14 mouse cellular contexts compared by ENCODE assay signal in the genomic region with DNA sequence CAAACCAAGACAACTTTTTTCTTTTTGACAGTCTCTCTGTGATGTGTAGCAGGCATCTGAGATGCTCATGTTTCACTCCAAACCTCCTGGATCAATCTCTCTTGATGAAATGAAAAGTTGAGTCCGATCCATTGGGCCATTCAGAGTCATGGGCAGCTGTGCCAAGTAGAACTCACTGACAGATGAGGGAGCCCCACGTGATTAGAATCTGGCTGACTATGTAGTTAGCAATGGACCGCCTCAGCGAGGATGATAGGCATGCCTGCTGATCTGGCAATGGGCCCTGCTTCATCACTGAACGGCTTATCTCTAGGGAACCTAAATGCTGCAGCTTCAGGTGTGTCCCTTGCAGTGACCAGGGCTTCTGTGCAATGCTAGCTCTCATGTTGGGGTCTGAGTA. TPM values are rescaled to one million over a fixed set of nuclear protein-coding genes. Genes with fewer than 3 reads are reported as not detected.
A peak's percentile ranks its signal among the peaks of the same experiment; 100 is the strongest.
DNase-seq lines count a peak whose midpoint lies in the region; ATAC-seq and TF ChIP-seq lines count a peak whose summit lies in the region.
"Had no signal": no experiment of that assay in that cellular context is flagged by ENCODE, and none has a peak within 500 bp of the region (broad histone marks: within the 10 kb centered on the region; RNA-seq: fewer than 3 reads in every experiment).

No protein-coding gene starts in this region.

- no peak overlapping the region for H3K27ac ChIP-seq in forebrain, postnatal 0 days (ENCODE audit: low read depth, low read length)
- H3K27ac ChIP-seq in forebrain, embryonic 10.5 days, result no peak overlapping the region
- no peak overlapping the region for H3K27ac ChIP-seq in liver, adult 2 months (replicated peaks; ENCODE audit: insufficient read depth, low read depth, low read length)
- no peak overlapping the region for H3K27ac ChIP-seq in liver, postnatal 0 days (ENCODE audit: low read depth)
- H3K27ac ChIP-seq: embryonic facial prominence, embryonic 12.5 days; kidney, postnatal 0 days; liver, embryonic 14.5 days; macrophage; midbrain, embryonic 13.5 days; neural tube, embryonic 12.5 days had no signal

- no peak overlapping the region for H3K9ac ChIP-seq in forebrain, postnatal 0 days
- no peak overlapping the region for H3K9ac ChIP-seq in liver, adult 2 months (ENCODE audit: low read depth, low read length)
- no peak overlapping the region for H3K9ac ChIP-seq in liver, postnatal 0 days (replicated peaks)
- H3K9ac ChIP-seq: embryonic facial prominence, embryonic 12.5 days; liver, embryonic 14.5 days; midbrain, embryonic 13.5 days; neural tube, embryonic 12.5 days had no signal

- no peaks in the 10 kb centered on the region for H3K36me3 ChIP-seq in forebrain, postnatal 0 days (ENCODE audit: insufficient read depth)
- no peaks in the 10 kb centered on the region for H3K36me3 ChIP-seq in forebrain, embryonic 10.5 days (replicated peaks)
- no peaks in the 10 kb centered on the region for H3K36me3 ChIP-seq in liver, adult 2 months (ENCODE audit: control insufficient read depth, insufficient read depth, low read length)
- no peaks in the 10 kb centered on the region for H3K36me3 ChIP-seq in liver, postnatal 0 days (replicated peaks; ENCODE audit: insufficient read depth, low read length)
- H3K36me3 ChIP-seq: embryonic facial prominence, embryonic 12.5 days; midbrain, embryonic 13.5 days; neural tube, embryonic 12.5 days had no signal

- no peak for TF ChIP-seq CTCF in forebrain, postnatal 0 days (IDR thresholded peaks at IDR 0.05; ENCODE audit: low read depth)
- TF ChIP-seq CTCF in liver, adult 2 months (IDR thresholded peaks at IDR 0.05; ENCODE audit: low read depth, low read length), result no peak
- TF ChIP-seq CTCF in liver, postnatal 0 days (IDR thresholded peaks at IDR 0.05; ENCODE audit: low read depth), result no peak

- 56% methylated on average over 5 of the region's 5 CpGs for WGBS in forebrain, postnatal 0 days
- WGBS in forebrain, embryonic 10.5 days, result 85% methylated on average over 5 of the region's 5 CpGs
- 60% methylated on average over 5 of the region's 5 CpGs for WGBS in liver, adult 2 months
- 67% methylated on average over 5 of the region's 5 CpGs for WGBS in liver, postnatal 0 days (ENCODE audit: insufficient replicate concordance)

- H3K4me3 ChIP-seq in forebrain, postnatal 0 days (ENCODE audit: low read depth, low read length), result no peak overlapping the region
- H3K4me3 ChIP-seq in forebrain, embryonic 10.5 days, result no peak overlapping the region
- H3K4me3 ChIP-seq in liver, adult 2 months (ENCODE audit: insufficient read depth, low read depth, low read length), result no peak overlapping the region
- no peak overlapping the region for H3K4me3 ChIP-seq in liver, postnatal 0 days (ENCODE audit: low read depth, low read length)
- H3K4me3 ChIP-seq: embryonic facial prominence, embryonic 12.5 days; midbrain, embryonic 13.5 days; neural tube, embryonic 12.5 days had no signal

- TF ChIP-seq EP300 in liver, postnatal 0 days (IDR thresholded peaks at IDR 0.05; ENCODE audit: low read depth), result no peak

- H3K79me2 ChIP-seq in liver, adult 2 months (ENCODE audit: control insufficient read depth, insufficient read depth, low read length), result no peaks in the 10 kb centered on the region

- H3K4me1 ChIP-seq in forebrain, postnatal 0 days (ENCODE audit: insufficient read depth), result no peaks in the 10 kb centered on the region
- peaks cover 35% of the 10 kb centered on the region for H3K4me1 ChIP-seq in forebrain, embryonic 10.5 days
- peaks cover 2% of the 10 kb centered on the region; the same call in 1 of the 2 replicates for H3K4me1 ChIP-seq in liver, adult 2 months (ENCODE audit: control insufficient read depth, insufficient read depth, low read length)
- no peaks in the 10 kb centered on the region for H3K4me1 ChIP-seq in liver, postnatal 0 days (ENCODE audit: insufficient read depth)

- H3K9me3 ChIP-seq in forebrain, postnatal 0 days (ENCODE audit: low read length), result no peaks in the 10 kb centered on the region
- H3K9me3 ChIP-seq in forebrain, embryonic 10.5 days, result no peaks in the 10 kb centered on the region
- no peaks in the 10 kb centered on the region for H3K9me3 ChIP-seq in liver, postnatal 0 days (ENCODE audit: low read length)
- H3K9me3 ChIP-seq: embryonic facial prominence, embryonic 12.5 days; midbrain, embryonic 13.5 days; neural tube, embryonic 12.5 days had no signal

- ATAC-seq in forebrain, postnatal 0 days, result no peak
- ATAC-seq in liver, postnatal 0 days, result no peak
- ATAC-seq: midbrain, embryonic 13.5 days had no signal

- peak; percentile 10 for DNase-seq in forebrain, postnatal 0 days
- DNase-seq in forebrain, embryonic 10.5 days (ENCODE audit: extremely low spot score, low spot score), result no peak
- peak; percentile 33 for DNase-seq in liver, adult 2 months (ENCODE audit: extremely low read depth, low read depth, low spot score)
- no peak for DNase-seq in liver, postnatal 0 days
- DNase-seq in cerebellum, postnatal 14 days, result peak; percentile 43 to 45
- peak; percentile 48 to 57 for DNase-seq in right cerebral cortex, postnatal 10 days (ENCODE audit: low spot score in 2 of 2)
- DNase-seq in thymus, postnatal 25 days, result no peak

- H3K4me2 ChIP-seq in forebrain, postnatal 0 days (ENCODE audit: low read depth), result no peak overlapping the region
- H3K4me2 ChIP-seq in liver, postnatal 0 days (ENCODE audit: low read depth, low read length), result no peak overlapping the region
- H3K4me2 ChIP-seq: embryonic facial prominence, embryonic 12.5 days; midbrain, embryonic 13.5 days; neural tube, embryonic 12.5 days had no signal

- no peaks in the 10 kb centered on the region for H3K27me3 ChIP-seq in forebrain, postnatal 0 days (ENCODE audit: insufficient read depth, low read length)
- peaks cover 9% of the 10 kb centered on the region; the same call in 1 of the 2 replicates for H3K27me3 ChIP-seq in forebrain, embryonic 10.5 days (ENCODE audit: poor library complexity, severe bottlenecking)
- H3K27me3 ChIP-seq in liver, adult 2 months (ENCODE audit: control insufficient read depth, insufficient read depth, low read length), result no peaks in the 10 kb centered on the region
- no peaks in the 10 kb centered on the region; the same call in 1 of the 2 replicates for H3K27me3 ChIP-seq in liver, postnatal 0 days (ENCODE audit: insufficient read depth, low read length)
- H3K27me3 ChIP-seq: embryonic facial prominence, embryonic 12.5 days; midbrain, embryonic 13.5 days; neural tube, embryonic 12.5 days had no signal

- no peak for TF ChIP-seq POLR2A in liver, adult 2 months (IDR thresholded peaks at IDR 0.05; ENCODE audit: extremely low read depth, insufficient read depth, low read length)

RNA-seq across cellular contexts. Expression of a gene that starts 3.7 kb away (rescaled TPM):
- 6.3 and 10.7 TPM in 2 replicates for total RNA-seq in forebrain, postnatal 0 days (2014; rRNA removed)
- 2.0 and 4.3 TPM in 2 replicates for polyA plus RNA-seq in forebrain, postnatal 0 days (2015; fragmentation: Nextera tagmentation; extraction: Ambion mirVana)
- polyA plus RNA-seq in forebrain, embryonic 10.5 days (2016; fragmentation: Nextera tagmentation; extraction: Ambion mirVana), result 12.0 and 12.9 TPM in 2 replicates
- total RNA-seq in liver, adult 2 months (2014; rRNA removed), result 4.0 and 6.0 TPM in 2 replicates
- 0.77 and 1.2 TPM in 2 replicates for polyA plus RNA-seq in liver, adult 2 months (2012; rRNA removed)
- 1.4 and 1.7 TPM in 2 replicates for polyA plus RNA-seq in liver, postnatal 0 days (2015; fragmentation: Nextera tagmentation; extraction: Ambion mirVana)
- total RNA-seq: MEL had no signal

Comparison
In these comparisons a context has a peak if more than half of its experiments do, and no peak if none do; other contexts are left out.
1. DNase-seq: peak in forebrain, postnatal 0 days (single experiment), liver, adult 2 months (single experiment), cerebellum, postnatal 14 days (2 of 2) and right cerebral cortex, postnatal 10 days (2 of 2); none in forebrain, embryonic 10.5 days (single experiment), liver, postnatal 0 days (single experiment) and thymus, postnatal 25 days (single experiment).